Mouse (Mus musculus) gastrocnemius, adult 8-10 months (tissue): ENCODE data around the gene Xbp1. TPM values are rescaled to one million over a fixed set of nuclear protein-coding genes. Genes with fewer than 3 reads are reported as not detected.
"Not testable (repeated sequence)": the region's sequence is repeated elsewhere in the genome, so short reads cannot be mapped to it uniquely, and the experiment has no call there.

ENCODE experiments used
- DNase-seq, 2 experiments: peaks; one replicate each; pipeline ENCODE4 v3.0.0; 2022; ENCODE audit warnings: low spot score in 2 of 2
- total RNA-seq, 4 experiments: library from RNA; stranded (reverse); gene quantifications; 2 replicates each; pipeline ENCODE4 v1.2.4; 2022

The Xbp1 gene
- total RNA-seq, 4 experiments from 2014 or later, result 57.4 to 110 (median 72.7) TPM

DNA sequence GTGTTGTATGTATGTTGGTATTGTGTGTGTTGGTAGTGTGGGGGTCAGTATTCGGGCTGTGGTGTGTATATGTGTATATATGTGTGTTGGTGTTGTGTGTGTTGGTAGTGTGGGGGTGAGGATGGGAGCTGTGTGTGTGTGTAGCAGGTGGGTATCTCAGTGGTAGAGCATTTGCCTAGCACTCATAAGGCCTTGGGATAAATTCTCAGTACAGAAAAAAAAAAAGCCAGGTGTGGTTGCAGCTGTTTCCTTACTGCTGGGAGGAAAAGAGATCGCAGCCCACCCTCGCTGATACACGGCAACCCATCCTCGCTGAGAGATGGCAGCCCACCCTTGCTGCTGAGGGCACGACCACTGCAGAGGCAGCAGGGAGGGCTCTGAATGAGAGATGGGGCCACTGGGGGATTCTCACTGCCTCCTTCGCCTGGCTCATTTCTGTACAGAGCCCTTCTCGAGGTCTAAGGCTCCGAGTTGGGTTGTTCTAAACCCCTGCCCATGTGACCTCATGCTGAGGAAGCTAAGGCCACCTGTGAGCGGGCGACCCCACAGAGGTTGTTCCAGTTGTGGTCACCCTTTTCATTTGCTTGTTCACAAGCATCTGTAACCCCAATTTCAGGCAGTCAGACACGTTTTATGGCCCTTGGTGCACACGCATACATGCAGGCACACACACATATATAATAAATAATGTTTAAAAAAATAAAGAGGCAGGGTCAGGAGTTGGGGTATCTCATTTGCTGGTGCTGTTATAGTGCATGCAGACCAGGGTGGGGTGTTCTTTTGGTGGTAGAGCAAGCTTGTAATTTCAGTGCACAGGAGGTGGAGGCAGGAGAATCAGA lies 19.3 kb upstream of the Xbp1 start:
- DNase-seq, result no peak

DNA sequence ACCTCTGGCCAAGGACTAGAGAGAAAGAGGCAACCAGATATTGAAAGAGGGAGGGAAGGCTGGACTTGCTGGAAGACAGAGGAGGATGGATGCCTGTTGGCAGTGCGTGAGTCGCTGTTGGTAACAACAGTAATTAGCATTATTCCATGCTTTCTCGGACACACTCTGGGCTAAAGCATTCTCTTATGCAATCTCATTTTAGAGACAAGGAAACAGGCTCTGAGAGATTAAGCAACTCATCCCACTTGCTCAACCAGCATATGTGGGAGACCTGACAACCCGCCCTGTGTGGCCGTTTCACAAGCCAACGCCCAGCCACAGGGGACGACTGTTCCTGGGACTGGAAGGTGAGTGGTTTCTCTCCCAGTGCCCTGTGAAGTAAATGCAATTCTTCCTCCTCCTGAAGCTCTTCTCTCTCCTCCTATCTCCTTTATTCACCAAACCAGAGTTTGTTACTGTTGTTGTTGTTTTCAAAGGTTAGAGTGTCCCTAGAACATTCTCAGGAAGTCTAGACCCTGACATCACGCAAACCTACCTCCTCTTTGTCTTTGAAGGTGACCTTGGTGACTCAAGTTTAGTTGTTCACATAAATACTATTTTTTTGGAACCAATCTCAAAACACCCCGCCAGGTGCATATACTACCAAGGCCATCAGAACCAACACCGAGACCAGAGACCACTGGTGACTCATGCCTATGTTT lies 18.0 kb upstream of the Xbp1 start:
- peak in 1 of 2 experiments; percentile 18 for DNase-seq

- no peak for DNase-seq
Measured at GRCm38 (mm10) chr11:5505856-5506575, 14.4 kb upstream of the Xbp1 start.

GRCm38 (mm10) chr11:5509215-5510098 lies 11.0 kb upstream of the Xbp1 start:
- no peak for DNase-seq

DNA sequence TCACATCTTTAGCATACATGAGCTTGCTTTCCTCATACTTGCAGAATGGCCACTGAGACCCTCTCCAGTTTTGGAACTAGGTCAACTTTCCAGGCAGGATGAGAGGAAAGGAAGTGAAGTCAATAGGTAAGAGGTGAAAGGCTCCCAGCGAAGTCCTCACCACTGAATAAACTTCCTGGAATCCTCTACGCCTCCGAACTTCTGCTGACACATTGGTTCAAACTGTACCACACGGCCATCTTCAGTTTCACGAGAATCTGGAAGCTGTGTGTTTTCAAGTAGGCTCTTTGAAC lies 10.4 kb upstream of the Xbp1 start:
- no peak for DNase-seq

DNA sequence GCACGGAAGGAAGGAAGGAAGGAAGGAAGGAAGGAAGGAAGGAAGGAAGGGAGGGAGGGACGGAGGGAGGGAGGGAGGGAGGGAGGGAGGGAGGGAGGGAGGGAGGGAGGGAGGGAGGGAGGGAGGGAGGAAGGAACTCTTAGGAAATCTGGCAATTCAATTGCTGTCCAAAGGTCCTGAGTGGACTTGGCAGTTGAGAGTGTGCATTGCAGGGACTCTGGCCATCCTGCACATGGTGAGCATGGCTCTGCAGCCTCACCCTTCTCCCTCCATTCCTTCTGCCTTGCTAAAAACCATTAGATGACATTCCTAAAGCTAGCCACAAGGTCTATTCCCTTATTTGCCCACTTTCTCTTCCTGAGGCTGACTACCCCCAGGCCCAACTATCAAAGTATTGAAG lies 9.8 kb upstream of the Xbp1 start:
- not testable (repeated sequence) for DNase-seq

DNA sequence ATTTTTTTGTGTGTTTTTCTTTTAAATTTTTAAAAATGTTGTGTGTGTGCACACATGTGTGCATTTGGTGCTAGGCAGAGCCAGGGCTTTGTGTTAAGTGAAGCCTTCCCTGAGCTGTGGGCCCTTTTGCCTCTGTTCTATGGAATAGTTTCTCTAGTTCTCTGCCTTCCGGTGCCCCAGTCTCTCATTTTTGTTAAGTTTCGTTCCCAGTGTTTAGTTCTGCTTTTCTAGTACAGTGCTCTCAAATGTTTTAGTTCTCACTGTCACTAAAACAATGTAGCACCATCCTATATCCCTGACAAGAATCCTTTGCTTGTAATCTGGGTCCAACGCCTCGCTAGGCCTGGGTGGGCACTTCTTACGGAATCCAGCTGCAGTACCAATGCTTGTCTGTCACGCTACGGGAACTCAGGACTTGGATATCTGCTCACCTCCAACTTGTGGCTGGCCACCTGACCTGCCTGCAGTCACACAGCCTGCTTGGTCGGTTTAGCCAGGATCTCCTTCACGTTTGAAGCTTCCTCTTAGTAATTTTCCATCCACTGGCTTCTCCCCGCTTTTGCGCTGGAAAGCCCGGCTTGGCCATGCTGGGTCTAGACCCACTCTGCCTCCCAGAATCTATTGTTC lies 8.2 kb upstream of the Xbp1 start:
- no peak for DNase-seq

GRCm38 (mm10) chr11:5512961-5513360 lies 7.5 kb upstream of the Xbp1 start:
- DNase-seq, result no peak

GRCm38 (mm10) chr11:5514091-5514490 lies 6.4 kb upstream of the Xbp1 start:
- DNase-seq, result no peak

DNA sequence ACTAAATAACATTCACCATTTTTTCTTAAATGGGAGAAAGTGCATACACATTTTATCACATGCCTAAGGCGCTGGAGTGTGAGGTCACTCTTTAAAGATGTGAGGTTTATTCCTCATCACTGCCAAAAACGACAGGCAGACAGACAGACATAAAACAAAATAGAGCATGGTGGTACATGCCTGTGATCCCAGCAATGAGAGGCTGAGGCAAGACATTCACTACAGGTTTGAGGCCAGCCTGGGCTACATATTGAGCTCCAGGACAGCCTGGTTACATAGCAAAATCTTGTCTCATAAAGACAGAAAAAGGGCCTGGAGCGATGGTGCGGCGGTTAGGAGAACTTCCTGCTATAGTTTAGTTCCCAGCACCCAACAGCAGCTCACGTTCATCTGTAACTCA lies 5.3 kb upstream of the Xbp1 start:
- DNase-seq, result no peak

DNA sequence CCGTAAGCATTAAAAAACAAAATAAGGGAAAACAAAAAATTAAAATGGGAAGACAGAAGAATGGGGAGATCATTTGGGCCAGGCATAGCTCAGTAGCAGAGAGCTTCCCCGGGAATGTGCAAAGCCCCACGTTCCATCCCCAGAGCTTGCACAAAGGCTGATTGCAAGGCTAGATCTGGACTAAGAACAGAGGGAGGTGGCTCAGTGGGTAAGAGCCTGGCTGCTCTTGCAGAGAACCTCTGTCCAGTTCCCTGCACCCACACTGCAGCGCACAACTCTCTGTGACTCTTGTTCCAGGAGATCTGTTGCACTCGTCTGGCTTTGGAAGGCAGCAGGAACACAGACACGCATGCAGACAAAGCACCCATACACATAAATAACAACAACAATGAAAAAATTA lies 4.8 kb upstream of the Xbp1 start:
- no peak for DNase-seq

GRCm38 (mm10) chr11:5516151-5516550 lies 4.3 kb upstream of the Xbp1 start:
- no peak for DNase-seq

DNA sequence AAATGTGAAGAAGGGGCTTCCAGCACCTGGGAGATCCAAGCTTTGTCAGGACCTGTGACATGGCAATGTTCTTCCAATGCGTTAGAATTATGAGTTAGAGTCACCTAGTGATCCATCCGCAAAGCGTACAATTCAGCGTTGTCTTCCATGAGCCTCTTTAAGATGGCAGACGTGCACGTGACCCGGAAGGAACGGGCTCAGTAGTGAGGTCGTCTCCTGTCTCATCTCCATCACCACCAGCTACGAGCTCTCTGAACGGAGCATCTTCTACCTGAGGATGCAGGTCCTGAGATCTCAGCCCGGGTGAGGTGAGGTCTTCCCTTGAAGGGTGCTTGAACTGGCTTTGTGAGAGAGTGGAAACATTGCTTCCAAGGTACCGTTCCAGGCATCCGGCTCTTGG lies 3.8 kb upstream of the Xbp1 start:
- no peak for DNase-seq

GRCm38 (mm10) chr11:5517346-5517745 lies 3.1 kb upstream of the Xbp1 start:
- DNase-seq, result no peak

GRCm38 (mm10) chr11:5519681-5520080 lies 778 bp upstream of the Xbp1 start:
- DNase-seq, result no peak

- peak in 1 of 2 experiments; percentile 47 for DNase-seq
Measured at GRCm38 (mm10) chr11:5521266-5521515, 732 bp downstream of the Xbp1 start.

- DNase-seq, result peak; percentile 68 to 76
Measured at GRCm38 (mm10) chr11:5521516-5522291, 1.2 kb downstream of the Xbp1 start.

- no peak for DNase-seq
Measured at GRCm38 (mm10) chr11:5522798-5523415, 2.4 kb downstream of the Xbp1 start.

GRCm38 (mm10) chr11:5525418-5525817 lies 5.0 kb downstream of the Xbp1 start:
- no peak for DNase-seq
